Mouse (Mus musculus): Measurements from ENCODE around the gene Tm4sf5. TPM values are rescaled to one million over a fixed set of nuclear protein-coding genes. Genes with fewer than 3 reads are reported as not detected.
"Not testable (repeated sequence)": the region's sequence is repeated elsewhere in the genome, so short reads cannot be mapped to it uniquely, and the experiment has no call there.

Tm4sf5 gene
- total RNA-seq (2021), result 1 to 10 TPM; 1.4 to 2.4 TPM
- long read RNA-seq, experiment 1, partial matches to known transcripts, result 0 of 2 reads
- long read RNA-seq, experiment 1, other reads (novel, unspliced or antisense), result 0 of 2 reads
- long read RNA-seq, experiment 2, partial matches to known transcripts, result 0 of 1 reads
- long read RNA-seq, experiment 2, other reads (novel, unspliced or antisense), result 0 of 1 reads

GRCm38 (mm10) chr11:70504970-70505369 lies at the start of gene Tm4sf5:
Gene Tm4sf5 (plus strand): TSS chr11:70505244.
- DNase-seq, result no peak

GRCm38 (mm10) chr11:70458688-70459600 lies 46.1 kb upstream of the Tm4sf5 start, which contains the start of gene Zmynd15:
Gene Zmynd15 (plus strand): TSS chr11:70459433.
- DNase-seq, result peak in 1 of 2 experiments; percentile 57

DNA sequence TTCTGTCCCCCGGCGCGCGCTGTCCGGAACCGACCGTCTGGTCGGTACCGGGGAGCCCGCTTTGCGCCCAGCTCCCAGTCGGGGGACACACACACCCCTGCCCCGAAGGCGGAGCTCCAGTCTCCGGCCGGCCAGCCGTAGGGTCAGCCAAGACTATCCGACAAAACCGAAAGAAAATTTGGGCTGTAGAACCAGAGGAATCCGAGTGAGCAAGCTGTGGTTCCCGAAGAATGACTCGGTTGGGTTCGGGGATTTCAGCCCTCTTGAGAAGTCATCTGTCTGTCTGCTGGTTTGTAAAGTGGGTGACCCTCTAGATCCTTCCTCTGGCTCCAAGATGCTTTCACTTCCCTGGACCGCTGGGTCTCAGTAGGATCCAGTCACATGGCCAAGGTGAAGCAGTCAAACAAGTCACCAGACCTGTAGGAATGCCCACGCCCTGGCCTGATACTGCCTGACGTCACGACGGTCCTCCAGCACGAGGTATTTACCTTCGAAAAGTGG lies 45.4 kb upstream of the Tm4sf5 start, which contains the start of gene Cxcl16:
Gene Cxcl16, minus strand, starts transcription at position 384 of the 501 bp plus-strand sequence.
- peak; percentile 82 to 83 for DNase-seq

GRCm38 (mm10) chr11:70463970-70464369 lies 41.1 kb upstream of the Tm4sf5 start:
- no peak for DNase-seq

DNA sequence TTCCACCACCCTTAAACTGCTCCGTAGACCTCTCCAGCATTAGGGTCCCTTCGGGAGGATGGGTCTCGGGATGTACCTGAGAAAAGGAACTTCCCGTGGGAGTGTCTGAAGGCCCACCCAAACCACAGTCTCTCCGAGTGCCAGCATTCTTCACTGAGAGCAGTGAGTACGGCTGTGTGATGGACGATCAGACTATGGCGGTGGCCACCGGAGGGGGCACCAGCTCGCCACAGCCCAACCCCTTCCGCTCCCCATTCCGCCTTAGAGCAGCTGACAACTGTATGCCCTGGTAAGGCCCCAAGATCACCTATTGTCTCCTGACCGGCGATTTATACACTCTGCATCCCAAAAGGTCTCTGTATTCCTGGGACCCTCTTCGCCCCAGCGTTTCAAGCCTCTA lies 39.8 kb upstream of the Tm4sf5 start:
- no peak for DNase-seq

- peak; percentile 40 to 61 for DNase-seq
Observed at GRCm38 (mm10) chr11:70465824-70466223, 39.2 kb upstream of the Tm4sf5 start.

- DNase-seq, result peak; percentile 50 to 52
Observed at GRCm38 (mm10) chr11:70467902-70468619, 37.0 kb upstream of the Tm4sf5 start.

DNA sequence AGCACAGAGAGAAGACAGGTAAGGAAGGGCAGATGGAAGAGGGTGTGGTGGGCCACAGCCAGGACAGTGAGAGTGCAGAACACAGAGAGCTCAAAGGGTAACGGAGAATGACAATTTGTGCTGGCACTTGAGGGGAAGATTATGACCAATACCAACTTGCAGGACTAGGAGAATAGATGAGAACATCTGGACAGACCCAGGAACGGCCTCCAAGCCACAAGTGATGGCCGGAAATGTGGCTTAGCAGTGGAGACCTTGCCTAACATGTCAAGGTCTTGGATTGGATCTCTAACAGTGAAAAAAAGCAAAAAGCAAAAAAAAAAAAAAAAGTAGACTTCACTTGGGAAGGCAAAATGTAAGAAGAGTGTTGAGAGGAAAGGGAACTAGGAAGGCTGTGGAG lies 35.3 kb upstream of the Tm4sf5 start:
- DNase-seq, result no peak

DNA sequence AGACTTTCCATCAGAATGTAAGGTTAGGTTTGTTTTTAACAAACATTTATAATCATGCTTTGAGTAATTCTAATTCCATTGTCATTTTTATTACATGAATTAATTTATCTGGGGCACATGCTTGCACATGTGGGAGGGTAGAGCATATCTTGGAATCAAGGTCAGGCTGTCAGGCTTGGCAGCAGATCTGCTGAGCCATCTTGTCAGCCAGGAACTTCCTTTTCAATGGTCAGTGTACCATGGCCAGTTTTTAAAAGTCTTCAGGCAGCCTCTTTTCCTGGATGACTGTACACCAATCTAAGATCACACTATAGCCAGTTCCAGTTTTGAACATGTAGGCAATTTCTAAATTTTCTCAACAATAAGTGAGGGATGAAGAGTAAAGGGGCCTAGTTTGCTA lies 32.3 kb upstream of the Tm4sf5 start:
- no peak for DNase-seq

- not testable (repeated sequence) for DNase-seq
Observed at GRCm38 (mm10) chr11:70473291-70473690, 31.8 kb upstream of the Tm4sf5 start.

DNA sequence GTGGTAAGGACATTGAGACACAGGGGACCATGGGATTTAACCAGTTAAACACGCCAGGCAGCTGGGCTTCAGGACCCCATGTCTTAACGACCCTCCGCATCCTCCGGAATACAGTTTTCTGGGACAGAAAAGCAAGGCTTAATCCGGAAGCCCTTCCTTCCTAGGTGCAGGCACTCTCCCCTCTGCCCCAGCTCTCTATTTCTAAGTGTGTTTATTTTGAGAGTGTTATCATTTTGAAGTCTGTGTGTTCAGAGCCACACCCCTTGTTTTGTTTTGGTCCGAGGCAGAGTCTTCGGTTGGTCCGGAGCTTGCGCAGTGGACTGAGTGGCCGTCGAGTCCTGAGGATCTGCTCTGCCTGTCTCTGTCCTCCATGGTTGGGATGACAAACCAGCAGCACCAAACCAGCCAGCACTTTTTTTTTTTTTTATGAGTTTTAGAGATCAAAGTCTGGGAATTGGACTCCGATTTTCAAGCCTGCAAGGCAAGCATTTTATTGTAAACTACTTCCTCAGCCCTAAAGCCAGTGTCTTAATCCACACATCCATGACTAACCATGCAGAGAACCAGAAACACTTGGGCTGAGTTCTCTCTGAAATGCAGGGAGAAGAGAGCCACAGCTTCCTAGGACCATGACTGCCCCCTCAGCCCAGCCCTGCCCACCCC lies 30.0 kb upstream of the Tm4sf5 start:
- no peak for DNase-seq

GRCm38 (mm10) chr11:70485498-70485897 lies 19.5 kb upstream of the Tm4sf5 start:
- no peak for DNase-seq

- peak; percentile 56 for DNase-seq
Observed at GRCm38 (mm10) chr11:70487816-70488215, 17.2 kb upstream of the Tm4sf5 start.

- DNase-seq, result peak; percentile 53 to 60
Observed at GRCm38 (mm10) chr11:70489138-70489537, 15.9 kb upstream of the Tm4sf5 start.

GRCm38 (mm10) chr11:70489684-70490083 lies 15.4 kb upstream of the Tm4sf5 start:
- peak in 1 of 2 experiments; percentile 65 for DNase-seq

GRCm38 (mm10) chr11:70499566-70500475 lies 5.2 kb upstream of the Tm4sf5 start:
- peak; percentile 34 to 53 for DNase-seq

DNA sequence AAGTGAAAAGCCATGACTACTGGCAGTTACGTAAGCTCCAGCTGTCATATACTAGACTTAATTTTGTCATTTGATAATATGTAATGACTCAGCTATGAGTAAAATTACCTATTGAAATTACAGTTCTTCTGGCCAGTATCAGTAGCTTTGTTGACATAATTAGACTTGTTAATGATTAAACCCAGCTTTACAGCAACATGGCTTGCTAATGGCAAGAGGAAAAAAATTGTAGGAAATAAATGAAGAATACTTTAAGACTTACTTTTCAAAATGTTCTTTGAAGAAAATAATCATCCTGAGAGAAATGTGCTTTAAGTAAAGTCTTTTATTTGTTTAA lies 4.6 kb upstream of the Tm4sf5 start:
- DNase-seq, result no peak

- DNase-seq, result no peak
Observed at GRCm38 (mm10) chr11:70502018-70502417, 3.0 kb upstream of the Tm4sf5 start.

- DNase-seq, result peak; percentile 83 to 92
Observed at GRCm38 (mm10) chr11:70506385-70506784, 1.3 kb downstream of the Tm4sf5 start.

DNA sequence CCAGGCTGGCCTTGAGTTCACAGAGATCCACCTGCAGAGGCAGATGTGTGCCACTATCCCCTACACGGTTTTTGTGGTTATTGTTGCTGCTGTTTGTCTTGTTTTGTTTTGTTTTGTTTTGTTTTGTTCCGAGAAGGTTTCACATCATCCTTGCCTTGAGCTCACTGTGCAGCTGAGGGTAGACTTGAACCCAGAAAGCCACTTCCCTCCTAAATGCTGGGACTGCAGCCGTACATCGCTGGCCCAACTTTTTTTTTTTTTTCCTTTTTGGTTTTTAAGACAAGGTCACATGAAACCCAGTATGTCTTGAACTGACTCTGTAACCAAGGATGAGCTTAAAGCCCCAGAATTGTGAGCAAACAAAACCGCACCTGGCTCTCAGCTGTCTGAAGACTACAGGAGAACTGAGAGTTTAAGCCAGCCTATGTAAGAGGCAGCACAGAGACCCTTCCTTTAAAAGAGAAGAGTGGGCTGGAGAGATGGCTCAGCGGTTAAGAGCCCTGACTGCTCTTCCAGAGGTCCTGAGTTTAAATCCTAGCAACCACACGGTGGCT lies 2.0 kb downstream of the Tm4sf5 start:
- DNase-seq, result no peak
